Mouse (Mus musculus) ES-E14 (cell line): Measurements from ENCODE around the gene Gm13272.
"Not testable (repeated sequence)": the region's sequence is repeated elsewhere in the genome, so short reads cannot be mapped to it uniquely, and the experiment has no call there.

Experiments used
- CHD2 ChIP-seq: IDR thresholded peaks from 2 replicates; pipeline ENCODE4 v1.6.1; 2014; ENCODE audit warnings: mild to moderate bottlenecking, low read depth, low read length, inconsistent platforms
- HCFC1 ChIP-seq: IDR thresholded peaks from 2 replicates; pipeline ENCODE4 v1.6.1; 2012; ENCODE audit warnings: low read length, inconsistent platforms, borderline replicate concordance; ENCODE audit not compliant: insufficient read depth
- MAFK ChIP-seq: IDR thresholded peaks from 2 replicates; pipeline ENCODE4 v1.6.1; 2014; ENCODE audit warnings: mild to moderate bottlenecking, low read depth, low read length, inconsistent platforms; ENCODE audit not compliant: insufficient read depth
- ZC3H11A ChIP-seq: IDR thresholded peaks from 2 replicates; pipeline ENCODE4 v1.6.1; 2012; ENCODE audit warnings: low read depth, mild to moderate bottlenecking, inconsistent platforms, low read length, borderline replicate concordance

GRCm38 (mm10) chr4:88781831-88782230, 2.2 kb downstream of the Gm13272 start, which contains the start of gene Ifnz:
- not testable (repeated sequence) for TF ChIP-seq ZC3H11A, CHD2, HCFC1, MAFK
